Mouse (Mus musculus) midbrain, embryonic 11.5 days (tissue): ENCODE data around the gene Atad5. TPM values are rescaled to one million over a fixed set of nuclear protein-coding genes. Genes with fewer than 3 reads are reported as not detected.

ENCODE experiments used
- ATAC-seq: fragments of 200-750 bp; cut with Nextera tagmentation; 2 replicates; pipeline ENCODE4 v1.8.0; 2017; ENCODE audit warnings: moderate TSS enrichment, moderate library complexity; ENCODE audit not compliant: low FRiP score
- DNase-seq: peaks from one replicate; pipeline ENCODE4 v3.0.0; 2015; ENCODE audit warnings: low spot score; ENCODE audit errors: missing footprints
- H3K27ac ChIP-seq: fragments of 300-500 bp; sonication (generic); 2 replicates; pipeline ENCODE4 v1.5.1; 2014; ENCODE audit warnings: low read depth, low read length
- H3K27me3 ChIP-seq: fragments of 300-500 bp; sonication (generic); 2 replicates; pipeline ENCODE4 v1.6.1; 2014; ENCODE audit warnings: mild to moderate bottlenecking, low read length, moderate library complexity, mixed read lengths; ENCODE audit not compliant: control insufficient read depth, insufficient read depth
- H3K36me3 ChIP-seq: fragments of 300-500 bp; sonication (generic); 2 replicates; pipeline ENCODE4 v1.6.1; 2014; ENCODE audit warnings: mild to moderate bottlenecking, low read length, moderate library complexity, mixed read lengths; ENCODE audit not compliant: control insufficient read depth, insufficient read depth
- H3K4me1 ChIP-seq: fragments of 300-500 bp; sonication (generic); 2 replicates; pipeline ENCODE4 v1.6.1; 2014; ENCODE audit warnings: low read length; ENCODE audit not compliant: control insufficient read depth, insufficient read depth
- H3K4me2 ChIP-seq: fragments of 300-500 bp; sonication (generic); 2 replicates; pipeline ENCODE4 v1.6.1; 2014; ENCODE audit warnings: mild to moderate bottlenecking, moderate library complexity
- H3K4me3 ChIP-seq: fragments of 300-500 bp; sonication (generic); 2 replicates; pipeline ENCODE4 v1.5.1; 2014; ENCODE audit warnings: low read depth, low read length
- H3K9ac ChIP-seq: fragments of 300-500 bp; sonication (generic); 2 replicates; pipeline ENCODE4 v1.6.1; 2014; ENCODE audit warnings: low read length
- H3K9me3 ChIP-seq: fragments of 300-500 bp; sonication (generic); 2 replicates; pipeline ENCODE4 v1.6.1; 2016; ENCODE audit warnings: low read length; ENCODE audit not compliant: control insufficient read depth
- WGBS: fragments of 180-500 bp; shearing (Covaris S2); extraction: QIAGEN DNeasy Blood & Tissue Kit; methylation state at CpG from one replicate; pipeline ENCODE4 v1.1.7; 2014; 5-methylcytosine and 5-hydroxymethylcytosine counted together
- polyA plus RNA-seq: library from polyadenylated mRNA; unstranded; fragments of >200 nt; fragmentation: Nextera tagmentation; extraction: Ambion mirVana; gene quantifications from 2 replicates; pipeline ENCODE4 v1.2.1, GENCODE M21; 2014

Atad5 gene
- polyA plus RNA-seq, 1 experiment from 2014 or later = 19.1 TPM

DNA sequence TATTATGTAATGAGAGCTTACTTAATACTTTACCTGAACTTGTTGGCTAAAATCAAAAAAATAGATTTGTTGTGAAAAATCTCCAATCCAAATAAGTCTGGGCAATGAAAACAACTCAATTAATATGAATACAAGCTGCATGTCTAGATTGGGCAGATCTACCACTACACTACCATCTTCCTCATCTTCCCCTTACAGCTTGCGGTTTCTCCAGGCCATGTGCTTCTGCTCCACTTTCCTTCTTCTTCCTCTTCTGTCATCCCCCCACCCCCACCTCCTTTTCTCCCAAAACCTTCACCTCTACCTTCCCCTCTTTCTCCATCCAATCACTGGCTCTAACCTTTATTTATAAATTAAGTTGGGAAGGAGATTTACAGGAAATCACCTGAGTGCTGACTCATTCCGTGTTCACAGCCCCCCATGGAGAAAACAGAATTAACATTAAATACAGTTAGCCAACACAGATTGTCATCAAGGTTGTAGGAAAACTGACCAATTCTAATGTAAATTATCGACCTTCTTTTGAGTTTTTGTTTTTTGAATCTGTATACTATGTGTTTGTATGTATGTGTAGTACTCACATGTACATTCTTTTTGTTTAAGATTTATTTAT lies 9.3 kb downstream of the Atad5 start:
- Histone ChIP-seq H3K4me3 (no peak overlapping the region), H3K9ac (no peak overlapping the region), H3K36me3 (peaks cover 9% of the 10 kb centered on the region; the same call in 1 of the 2 replicates), H3K4me2 (no peak overlapping the region), H3K27me3 (no peaks in the 10 kb centered on the region), H3K9me3 (no peaks in the 10 kb centered on the region), H3K4me1 (no peaks in the 10 kb centered on the region), H3K27ac (no peak overlapping the region)
- DNase-seq (no peak), ATAC-seq (no peak)
- 93% methylated on average over 3 of the region's 3 CpGs for WGBS

DNA sequence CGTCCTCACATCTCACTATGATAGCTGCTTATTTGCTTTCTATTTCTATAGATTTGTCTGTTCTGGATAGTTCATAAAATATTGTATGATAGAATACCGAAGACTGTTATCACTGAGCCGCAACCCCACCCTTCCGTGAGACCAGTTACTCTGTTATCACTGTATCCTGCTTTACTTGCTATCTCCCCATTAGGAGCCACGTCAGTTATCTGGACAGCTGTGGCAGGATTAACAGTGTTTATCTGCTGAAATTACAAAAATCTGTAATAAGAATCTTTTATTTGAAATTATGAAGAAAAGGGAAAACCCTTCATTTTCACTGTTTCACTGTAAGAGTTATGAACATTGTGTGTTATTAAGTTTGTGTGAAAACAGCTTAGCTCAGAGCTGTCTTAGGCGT lies 12.1 kb downstream of the Atad5 start:
- DNase-seq = no peak
- WGBS = 95% methylated on average over 6 of the region's 6 CpGs
- no peak overlapping the region for H3K4me2 ChIP-seq
- H3K27ac ChIP-seq = no peak overlapping the region
- peaks cover 8% of the 10 kb centered on the region; the same call in 1 of the 2 replicates for H3K36me3 ChIP-seq
- no peak overlapping the region for H3K4me3 ChIP-seq
- H3K9ac ChIP-seq = no peak overlapping the region
- H3K9me3 ChIP-seq = no peaks in the 10 kb centered on the region
- H3K4me1 ChIP-seq = no peaks in the 10 kb centered on the region
- no peaks in the 10 kb centered on the region for H3K27me3 ChIP-seq
- no peak for ATAC-seq

DNA sequence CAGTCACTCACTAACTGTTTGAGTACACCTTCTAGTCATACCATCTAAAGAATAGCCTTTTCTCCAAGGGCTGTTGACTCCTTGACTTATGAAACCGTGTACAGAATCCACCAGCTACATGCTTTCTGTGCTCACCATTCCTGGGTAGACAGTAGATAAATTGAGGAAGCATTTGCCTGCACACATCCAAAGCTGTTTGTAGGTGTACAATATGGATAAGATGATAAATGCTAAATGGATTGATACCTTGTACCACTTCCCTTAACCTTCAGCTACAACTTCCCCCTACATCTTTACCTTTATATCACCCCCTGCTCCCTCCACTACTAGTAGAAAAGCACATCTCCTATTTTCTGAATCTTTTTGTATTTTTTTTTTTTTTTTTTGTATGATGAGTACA lies 15.2 kb downstream of the Atad5 start:
- DNase-seq = no peak
- no peaks in the 10 kb centered on the region for H3K9me3 ChIP-seq
- H3K4me3 ChIP-seq = no peak overlapping the region
- 72% methylated on average over 1 of the region's 1 CpGs for WGBS
- H3K27me3 ChIP-seq = no peaks in the 10 kb centered on the region
- H3K4me1 ChIP-seq = no peaks in the 10 kb centered on the region
- ATAC-seq = no peak
- H3K9ac ChIP-seq = no peak overlapping the region
- peaks cover 8% of the 10 kb centered on the region; the same call in 1 of the 2 replicates for H3K36me3 ChIP-seq
- H3K4me2 ChIP-seq = no peak overlapping the region
- no peak overlapping the region for H3K27ac ChIP-seq

DNA sequence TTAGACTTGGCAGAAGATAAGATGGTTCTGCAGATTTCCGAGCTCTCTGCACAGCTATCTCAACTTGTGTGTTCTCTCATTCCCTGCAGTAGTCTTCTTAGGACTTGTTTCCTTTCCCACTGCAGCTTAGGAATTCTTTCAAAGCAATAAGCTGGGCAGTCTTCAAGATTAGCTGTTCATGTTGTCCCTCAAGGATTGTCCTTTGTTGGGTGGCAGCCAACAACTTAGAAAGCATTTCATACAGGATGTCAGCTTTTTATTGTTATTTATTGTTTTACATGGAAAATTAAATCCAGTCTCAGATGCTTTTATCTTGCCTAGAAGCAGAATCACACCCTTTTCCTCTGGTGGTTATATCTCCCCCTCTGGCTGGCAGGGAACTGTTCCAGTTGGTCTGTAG lies 27.2 kb downstream of the Atad5 start:
- no peak overlapping the region for H3K4me2 ChIP-seq
- H3K27ac ChIP-seq = no peak overlapping the region
- peaks cover 17% of the 10 kb centered on the region for H3K36me3 ChIP-seq
- no peaks in the 10 kb centered on the region for H3K27me3 ChIP-seq
- ATAC-seq (no peak), DNase-seq (no peak)
- no peak overlapping the region for H3K4me3 ChIP-seq
- 90% methylated on average over 1 of the region's 1 CpGs for WGBS
- no peak overlapping the region for H3K9ac ChIP-seq
- no peaks in the 10 kb centered on the region for H3K9me3 ChIP-seq
- H3K4me1 ChIP-seq = no peaks in the 10 kb centered on the region

DNA sequence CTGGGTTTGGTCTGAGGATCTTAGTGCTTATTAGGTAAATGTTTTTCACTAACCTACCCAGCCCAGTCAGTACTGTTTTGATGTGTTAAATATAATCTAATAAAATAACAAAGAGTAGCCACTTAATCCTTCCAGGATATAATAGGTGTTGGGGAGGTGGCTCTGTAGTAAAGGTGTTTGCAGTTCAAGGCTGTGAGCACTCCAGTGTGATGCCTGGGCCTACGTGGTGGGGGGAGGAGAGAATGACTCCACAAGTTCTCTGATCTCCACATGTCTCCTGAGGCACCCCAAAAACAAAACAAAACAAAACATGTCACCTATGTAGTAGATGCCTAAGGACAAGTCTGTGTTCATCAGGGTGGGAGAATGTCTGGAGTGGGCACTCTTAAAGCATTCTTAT lies 42.9 kb downstream of the Atad5 start:
- ATAC-seq (no peak), DNase-seq (no peak)
- Histone ChIP-seq H3K9me3 (no peaks in the 10 kb centered on the region), H3K4me1 (no peaks in the 10 kb centered on the region), H3K36me3 (peaks cover 6% of the 10 kb centered on the region; the same call in 1 of the 2 replicates), H3K4me2 (no peak overlapping the region), H3K4me3 (no peak overlapping the region), H3K9ac (no peak overlapping the region), H3K27me3 (no peaks in the 10 kb centered on the region), H3K27ac (no peak overlapping the region)
- WGBS = 64% methylated on average over 1 of the region's 1 CpGs

DNA sequence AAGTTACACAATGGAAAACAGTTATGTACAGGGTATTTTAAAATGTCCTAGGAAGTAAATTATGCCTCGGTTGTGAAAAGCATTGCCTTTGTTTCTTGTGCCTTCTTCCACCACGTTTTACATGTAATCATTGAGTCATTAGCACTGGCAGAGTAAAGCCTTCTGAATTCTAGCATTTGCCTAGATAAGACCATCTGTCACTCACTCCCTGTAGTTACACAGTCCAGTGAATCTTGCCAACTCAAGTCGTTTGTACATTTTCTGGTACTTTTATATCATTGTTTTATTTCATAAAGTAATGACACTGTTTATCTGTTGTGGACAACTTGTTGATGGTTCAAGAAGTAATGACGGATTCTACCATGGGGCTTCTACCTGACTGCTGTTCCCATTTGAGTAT lies 45.5 kb downstream of the Atad5 start:
- WGBS = 79% methylated on average over 4 of the region's 4 CpGs
- no peaks in the 10 kb centered on the region for H3K27me3 ChIP-seq
- no peak for DNase-seq
- H3K9me3 ChIP-seq = no peaks in the 10 kb centered on the region
- no peak overlapping the region for H3K4me3 ChIP-seq
- H3K27ac ChIP-seq = no peak overlapping the region
- H3K4me2 ChIP-seq = no peak overlapping the region
- H3K9ac ChIP-seq = no peak overlapping the region
- peaks cover 7% of the 10 kb centered on the region; the same call in 1 of the 2 replicates for H3K36me3 ChIP-seq
- H3K4me1 ChIP-seq = no peaks in the 10 kb centered on the region
- no peak for ATAC-seq

DNA sequence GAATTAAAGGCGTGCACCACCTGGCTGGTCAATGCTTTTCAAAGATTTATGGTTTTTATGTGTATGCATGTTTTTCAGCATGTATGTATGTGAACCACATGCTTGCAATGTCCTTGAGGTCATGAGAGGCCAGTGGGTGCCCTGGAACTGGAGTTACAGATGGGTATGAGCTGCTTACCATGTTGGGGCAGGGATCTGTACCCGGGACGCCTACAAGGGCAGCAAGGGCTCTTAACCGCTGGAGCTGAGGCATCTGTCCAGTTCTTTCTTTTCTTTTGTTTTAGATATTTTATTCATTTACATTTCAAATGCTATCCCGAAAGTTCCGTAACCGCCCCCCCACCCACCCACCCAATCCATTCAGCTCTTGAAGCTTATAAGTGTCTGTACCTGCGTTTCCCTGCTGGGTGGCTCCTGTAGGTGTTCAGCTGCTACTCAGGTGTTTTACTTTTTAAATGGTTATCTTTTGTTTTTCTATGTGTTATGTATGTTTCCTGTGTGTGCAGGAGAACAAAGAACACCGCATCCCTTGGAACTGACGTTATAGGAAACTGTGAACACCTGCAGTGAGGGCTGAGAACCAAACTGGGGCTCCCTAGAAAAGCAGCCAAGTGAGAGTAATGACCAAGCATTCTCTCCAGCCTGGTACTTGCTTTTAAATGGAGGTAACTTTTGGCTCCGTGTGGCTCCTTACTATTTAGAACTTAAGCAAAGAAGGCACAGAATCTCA lies 46.9 kb downstream of the Atad5 start:
- Histone ChIP-seq H3K36me3 (peaks cover 7% of the 10 kb centered on the region; the same call in 1 of the 2 replicates), H3K9me3 (no peaks in the 10 kb centered on the region), H3K4me1 (peaks cover 3% of the 10 kb centered on the region; the same call in 1 of the 2 replicates), H3K27ac (no peak overlapping the region), H3K4me2 (no peak overlapping the region), H3K27me3 (no peaks in the 10 kb centered on the region), H3K4me3 (no peak overlapping the region), H3K9ac (no peak overlapping the region)
- no peak for DNase-seq
- 91% methylated on average over 11 of the region's 11 CpGs for WGBS
- no peak for ATAC-seq

DNA sequence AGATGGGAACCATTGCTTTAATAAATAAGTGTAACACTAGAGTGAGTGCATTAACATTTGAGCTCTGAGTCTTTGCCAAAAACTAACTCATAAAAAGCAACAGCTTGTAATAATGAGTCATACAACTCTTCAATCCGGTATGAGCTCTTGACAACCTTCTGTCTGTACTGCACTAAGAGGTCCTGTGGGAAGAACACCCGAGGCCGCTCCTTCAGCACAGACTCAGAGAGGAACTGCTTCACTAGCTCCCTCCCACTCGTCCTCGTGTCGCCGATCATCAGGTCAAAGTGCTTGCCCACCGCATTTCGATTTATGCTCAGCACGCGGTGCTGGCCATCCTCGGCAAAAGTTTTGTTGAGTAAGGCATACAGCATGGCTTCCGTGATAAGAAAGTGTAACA lies 47.6 kb downstream of the Atad5 start:
- no peak overlapping the region for H3K4me2 ChIP-seq
- peaks cover 7% of the 10 kb centered on the region; the same call in 1 of the 2 replicates for H3K36me3 ChIP-seq
- DNase-seq (no peak), ATAC-seq (no peak)
- no peaks in the 10 kb centered on the region for H3K27me3 ChIP-seq
- H3K9ac ChIP-seq = no peak overlapping the region
- no peak overlapping the region for H3K4me3 ChIP-seq
- 96% methylated on average over 13 of the region's 13 CpGs for WGBS
- no peaks in the 10 kb centered on the region for H3K9me3 ChIP-seq
- no peak overlapping the region for H3K27ac ChIP-seq
- peaks cover 3% of the 10 kb centered on the region; the same call in 1 of the 2 replicates for H3K4me1 ChIP-seq

DNA sequence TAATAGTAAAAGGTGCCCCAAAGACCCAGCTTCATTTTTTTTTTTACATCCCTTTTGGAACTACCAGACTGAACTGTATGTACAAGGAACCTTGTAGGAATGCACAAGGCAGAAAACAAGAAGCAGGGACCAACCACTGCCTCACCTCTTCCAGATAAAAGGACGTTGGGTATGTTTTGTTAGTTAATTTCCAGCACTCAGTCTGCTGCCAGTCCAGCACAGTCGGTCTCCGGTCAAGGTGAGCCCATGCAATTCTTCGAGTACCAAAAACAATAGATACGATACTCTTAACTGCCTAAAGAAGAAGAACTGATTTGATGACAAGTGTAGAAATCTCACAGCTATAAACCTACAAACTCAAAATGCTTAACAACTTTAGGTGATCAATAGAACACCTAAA lies 48.6 kb downstream of the Atad5 start:
- peaks cover 5% of the 10 kb centered on the region for H3K4me1 ChIP-seq
- DNase-seq (no peak), ATAC-seq (no peak)
- H3K9me3 ChIP-seq = no peaks in the 10 kb centered on the region
- no peak overlapping the region for H3K4me3 ChIP-seq
- no peak overlapping the region for H3K9ac ChIP-seq
- no peak overlapping the region for H3K4me2 ChIP-seq
- peaks cover 7% of the 10 kb centered on the region; the same call in 1 of the 2 replicates for H3K36me3 ChIP-seq
- WGBS = 89% methylated on average over 5 of the region's 5 CpGs
- H3K27me3 ChIP-seq = no peaks in the 10 kb centered on the region
- no peak overlapping the region for H3K27ac ChIP-seq
